Mouse (Mus musculus) frontal cortex, adult 2 months (tissue): Measurements from ENCODE around the gene Gm20835. TPM values are rescaled to one million over a fixed set of nuclear protein-coding genes. Genes with fewer than 3 reads are reported as not detected.
"Not testable (repeated sequence)": the region's sequence is repeated elsewhere in the genome, so short reads cannot be mapped to it uniquely, and the experiment has no call there.

Experiments used
- DNase-seq, 2 experiments: peaks; one replicate each; pipeline ENCODE4 v3.0.0; 2022; ENCODE audit warnings: low spot score in 1 of 2; ENCODE audit errors: extremely low spot score in 1 of 2
- polyA plus RNA-seq: library from polyadenylated mRNA; depleted of rRNA; stranded (reverse); fragments of >200 nt; gene quantifications from 2 replicates; pipeline ENCODE4 v1.2.3, GENCODE M21; 2012; rRNA removed

The Gm20835 gene
- polyA plus RNA-seq, result not detected in 2 replicates

DNA sequence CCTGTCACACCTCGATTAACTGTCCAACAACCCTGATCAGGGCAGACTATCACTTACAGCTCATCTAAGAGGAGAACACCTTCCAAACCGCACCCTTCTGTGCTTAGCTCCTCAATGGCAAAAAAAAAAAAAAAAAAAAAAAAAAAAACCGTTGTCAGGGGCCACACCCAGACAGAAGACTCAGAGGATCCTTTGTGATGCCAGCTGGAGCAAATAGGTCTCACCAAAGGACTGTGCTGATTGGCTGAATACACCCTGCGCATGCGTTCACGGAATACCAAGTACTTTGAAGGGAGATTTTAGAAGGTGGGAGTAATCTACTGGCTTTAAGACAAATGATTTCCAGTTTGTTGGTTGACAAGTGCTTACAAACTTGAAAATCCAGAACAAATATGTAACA is at the start of gene Gm20835:
Gm20835 (minus strand) TSS at position 101 of the 400 bp plus-strand sequence.
- DNase-seq, result not testable (repeated sequence)
